Mouse (Mus musculus) erythroblast, embryonic 14.5 days (primary cell): ENCODE results near the gene Wdr48. TPM values are rescaled to one million over a fixed set of nuclear protein-coding genes. Genes with fewer than 3 reads are reported as not detected.

Experiments
- H3K27me3 ChIP-seq: 2 replicates; pipeline ENCODE4 v1.6.1; 2012; ENCODE audit warnings: inconsistent platforms; ENCODE audit not compliant: control insufficient read depth
- H3K36me3 ChIP-seq: 2 replicates; pipeline ENCODE4 v1.6.1; 2012; ENCODE audit warnings: mild to moderate bottlenecking, inconsistent platforms; ENCODE audit not compliant: control insufficient read depth
- H3K4me1 ChIP-seq: 2 replicates; pipeline ENCODE4 v1.6.1; 2012; ENCODE audit warnings: inconsistent platforms; ENCODE audit not compliant: control insufficient read depth
- H3K4me3 ChIP-seq: replicated peaks from 2 replicates; pipeline ENCODE3; 2012; ENCODE audit warnings: moderate library complexity, mild to moderate bottlenecking, inconsistent platforms
- H3K9me3 ChIP-seq: 2 replicates; pipeline ENCODE4 v1.6.1; 2012; ENCODE audit warnings: low read length, inconsistent platforms, mixed read lengths; ENCODE audit not compliant: control insufficient read depth
- GATA1 ChIP-seq: IDR thresholded peaks from 2 replicates; pipeline ENCODE4 v1.6.1; 2012; ENCODE audit warnings: low read length, inconsistent platforms, mixed read lengths
- TAL1 ChIP-seq: IDR thresholded peaks from 3 replicates; pipeline ENCODE4 v1.6.1; 2012; ENCODE audit warnings: low read length, inconsistent platforms, mixed read lengths
- polyA plus RNA-seq: library from polyadenylated mRNA; stranded (reverse); fragments of >175 nt; gene quantifications from 2 replicates; pipeline ENCODE4 v1.2.3, GENCODE M21; 2012

The Wdr48 gene
- polyA plus RNA-seq, 1 experiment = 1.3 TPM

DNA sequence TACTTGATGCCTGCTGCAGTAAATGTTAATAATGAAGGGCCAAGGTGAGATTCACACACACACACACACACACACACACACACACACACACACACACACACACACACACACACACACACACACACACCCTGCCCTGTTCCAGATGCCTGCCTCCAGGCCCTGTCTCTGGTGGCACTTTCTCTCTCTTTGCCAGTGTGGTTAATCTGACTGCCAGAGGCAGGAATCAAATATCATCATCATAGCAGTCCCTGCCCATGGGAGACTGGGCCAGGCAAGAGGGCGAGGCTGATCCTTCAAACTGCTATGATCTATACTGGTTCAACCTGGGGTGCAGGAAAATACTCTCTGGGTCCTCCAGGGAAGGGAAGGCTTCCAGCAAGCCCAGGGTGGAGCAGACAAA, 25.2 kb downstream of the Wdr48 start:
- Histone ChIP-seq H3K27me3 (no peaks in the 10 kb centered on the region), H3K9me3 (no peaks in the 10 kb centered on the region), H3K4me1 (no peaks in the 10 kb centered on the region), H3K4me3 (no peak overlapping the region), H3K36me3 (peaks cover 93% of the 10 kb centered on the region)
- TF ChIP-seq GATA1 (no peak), TAL1 (no peak)

DNA sequence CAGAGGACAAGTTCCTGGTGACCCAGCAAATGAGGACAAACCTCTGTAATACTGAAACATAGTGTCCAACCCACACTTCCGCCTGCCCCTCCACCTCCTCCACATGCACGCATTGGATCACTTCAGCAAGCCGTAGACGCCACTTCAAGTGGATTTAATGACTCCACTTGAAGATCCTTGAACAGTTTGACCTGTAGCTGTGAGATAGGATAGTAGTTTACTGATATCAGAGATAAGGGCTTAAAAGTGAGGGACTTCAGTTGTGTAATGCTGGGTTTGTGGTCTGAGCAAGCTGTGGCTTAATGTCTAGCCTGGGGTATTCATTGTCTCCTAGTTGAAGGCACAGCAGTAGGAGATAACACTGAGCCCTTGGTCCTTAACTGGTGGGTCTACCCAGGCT, 28.8 kb downstream of the Wdr48 start:
- Histone ChIP-seq H3K9me3 (no peaks in the 10 kb centered on the region), H3K27me3 (no peaks in the 10 kb centered on the region), H3K4me1 (no peaks in the 10 kb centered on the region), H3K36me3 (peaks cover 96% of the 10 kb centered on the region), H3K4me3 (no peak overlapping the region)
- TF ChIP-seq TAL1 = no peak
- TF ChIP-seq GATA1 = no peak

DNA sequence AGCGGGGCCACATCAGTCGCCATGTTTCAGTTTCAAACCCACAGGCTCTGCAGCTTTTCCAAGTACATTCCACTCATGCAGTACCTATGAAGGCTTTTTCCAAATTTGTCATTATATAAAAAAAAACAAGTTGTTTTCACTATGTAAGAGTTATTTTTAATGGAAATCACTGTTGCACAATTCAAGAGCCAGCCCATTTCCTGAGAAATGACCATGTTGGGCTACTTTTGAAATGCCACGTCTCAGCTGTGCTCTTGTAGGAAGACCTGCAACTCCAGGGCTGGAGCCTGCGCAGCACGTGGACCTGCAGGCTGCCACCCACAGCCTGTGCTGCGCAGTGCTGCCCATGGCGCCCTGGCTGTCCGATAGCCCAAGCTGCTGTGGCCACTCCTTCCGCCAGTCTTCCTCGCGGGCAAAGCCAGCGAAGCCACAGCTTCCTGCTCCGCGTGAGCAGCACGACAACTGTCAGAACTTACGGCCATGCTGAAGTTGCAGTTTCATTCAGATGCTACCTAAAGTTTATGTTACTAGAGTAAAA, 30.5 kb downstream of the Wdr48 start:
- H3K4me3 ChIP-seq = no peak overlapping the region
- no peaks in the 10 kb centered on the region for H3K27me3 ChIP-seq
- no peaks in the 10 kb centered on the region for H3K4me1 ChIP-seq
- H3K36me3 ChIP-seq = peaks cover 97% of the 10 kb centered on the region
- TF ChIP-seq GATA1 = no peak
- TF ChIP-seq TAL1 = no peak
- H3K9me3 ChIP-seq = no peaks in the 10 kb centered on the region

DNA sequence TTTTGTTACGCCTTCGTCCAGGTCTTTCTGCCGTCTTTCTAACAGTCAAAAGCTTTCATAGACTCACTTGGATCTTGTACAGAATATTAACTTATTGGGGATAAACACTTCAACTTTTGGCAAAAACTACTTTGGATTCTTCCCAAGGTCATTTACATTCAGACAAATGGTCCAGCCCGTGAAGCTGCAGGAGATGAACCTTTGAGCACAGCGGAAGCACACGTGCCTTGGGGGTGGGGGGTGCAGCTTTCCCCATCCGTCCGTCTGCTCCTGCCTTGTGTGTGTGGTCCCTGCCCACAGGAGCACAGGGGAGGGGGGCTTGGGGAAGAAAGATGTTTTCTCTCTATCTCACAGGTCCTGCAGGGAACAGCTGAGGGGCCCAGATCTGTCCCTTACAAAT, 31.1 kb downstream of the Wdr48 start:
- TF ChIP-seq TAL1 (no peak), GATA1 (no peak)
- Histone ChIP-seq H3K9me3 (no peaks in the 10 kb centered on the region), H3K4me1 (no peaks in the 10 kb centered on the region), H3K27me3 (no peaks in the 10 kb centered on the region), H3K36me3 (peaks cover 97% of the 10 kb centered on the region), H3K4me3 (no peak overlapping the region)

DNA sequence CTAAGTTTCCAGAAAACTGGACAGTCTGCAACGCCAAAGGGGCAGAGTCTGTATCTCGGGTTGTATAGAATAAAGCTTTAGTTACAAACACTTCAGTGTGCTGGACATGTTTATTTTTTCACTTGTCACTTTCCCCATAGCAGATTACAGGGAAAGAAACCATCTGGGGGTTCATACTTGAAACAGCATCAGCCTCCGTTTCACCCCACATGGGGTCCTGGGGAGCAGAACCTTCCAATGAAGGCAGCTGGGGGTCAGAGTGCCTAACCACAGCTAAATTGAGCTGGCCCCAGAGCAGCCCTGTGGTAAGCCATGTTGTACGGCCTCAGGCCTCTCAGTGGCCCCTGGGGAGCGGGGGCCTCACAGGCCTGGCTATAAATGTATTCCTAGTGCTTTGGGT, 31.8 kb downstream of the Wdr48 start:
- H3K4me1 ChIP-seq = no peaks in the 10 kb centered on the region
- TF ChIP-seq TAL1 (no peak), GATA1 (no peak)

DNA sequence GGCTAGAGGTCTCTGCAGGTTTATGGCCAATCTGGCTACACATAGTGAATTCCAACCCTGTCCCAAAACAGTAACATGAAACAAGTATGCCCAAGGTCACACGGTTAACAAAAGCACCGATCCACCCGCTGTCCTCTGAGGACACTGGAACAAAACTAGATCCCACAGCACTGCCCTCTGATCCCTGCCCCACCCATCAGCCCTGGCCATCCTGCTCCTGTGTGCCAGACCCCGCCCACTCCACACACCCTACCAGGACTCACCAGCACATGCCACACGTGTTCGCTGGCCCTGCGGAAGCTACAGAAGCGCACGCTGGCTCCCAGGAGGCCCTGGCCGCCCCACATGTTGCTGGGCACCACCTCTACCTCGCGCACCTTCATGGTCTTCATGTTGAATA, 37.7 kb downstream of the Wdr48 start:
- Histone ChIP-seq H3K4me1 (peaks cover 21% of the 10 kb centered on the region), H3K36me3 (peaks cover 60% of the 10 kb centered on the region), H3K9me3 (no peaks in the 10 kb centered on the region), H3K4me3 (no peak overlapping the region), H3K27me3 (no peaks in the 10 kb centered on the region)
- no peak for TF ChIP-seq TAL1

More for the DNA sequence above, 31.8 kb downstream of the Wdr48 start:
- Histone ChIP-seq H3K9me3 (no peaks in the 10 kb centered on the region), H3K27me3 (no peaks in the 10 kb centered on the region), H3K36me3 (peaks cover 97% of the 10 kb centered on the region), H3K4me3 (no peak overlapping the region)

DNA sequence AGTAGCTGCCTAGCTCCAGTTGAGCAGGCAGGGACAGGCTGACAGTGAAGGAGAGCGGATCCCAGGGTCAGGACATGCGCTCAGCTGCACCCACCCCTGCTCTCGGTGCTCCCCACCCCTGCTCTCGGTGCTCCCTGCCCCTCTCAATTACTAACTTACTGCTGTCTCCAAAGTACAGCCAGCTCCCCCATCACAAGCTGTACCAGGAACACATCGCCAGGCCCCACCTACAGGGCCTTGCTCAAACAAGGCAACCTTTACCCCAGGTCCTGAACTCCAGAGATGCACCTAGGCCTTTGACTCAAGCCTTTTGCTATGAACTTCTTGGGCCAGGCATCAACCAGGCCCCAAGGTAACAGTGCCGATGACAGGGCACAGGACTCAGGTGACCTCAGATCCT, 39.0 kb downstream of the Wdr48 start:
- Histone ChIP-seq H3K27me3 (no peaks in the 10 kb centered on the region), H3K4me3 (no peak overlapping the region), H3K4me1 (peaks cover 29% of the 10 kb centered on the region), H3K36me3 (peaks cover 47% of the 10 kb centered on the region), H3K9me3 (no peaks in the 10 kb centered on the region)
- TF ChIP-seq TAL1 (no peak), GATA1 (no peak)

DNA sequence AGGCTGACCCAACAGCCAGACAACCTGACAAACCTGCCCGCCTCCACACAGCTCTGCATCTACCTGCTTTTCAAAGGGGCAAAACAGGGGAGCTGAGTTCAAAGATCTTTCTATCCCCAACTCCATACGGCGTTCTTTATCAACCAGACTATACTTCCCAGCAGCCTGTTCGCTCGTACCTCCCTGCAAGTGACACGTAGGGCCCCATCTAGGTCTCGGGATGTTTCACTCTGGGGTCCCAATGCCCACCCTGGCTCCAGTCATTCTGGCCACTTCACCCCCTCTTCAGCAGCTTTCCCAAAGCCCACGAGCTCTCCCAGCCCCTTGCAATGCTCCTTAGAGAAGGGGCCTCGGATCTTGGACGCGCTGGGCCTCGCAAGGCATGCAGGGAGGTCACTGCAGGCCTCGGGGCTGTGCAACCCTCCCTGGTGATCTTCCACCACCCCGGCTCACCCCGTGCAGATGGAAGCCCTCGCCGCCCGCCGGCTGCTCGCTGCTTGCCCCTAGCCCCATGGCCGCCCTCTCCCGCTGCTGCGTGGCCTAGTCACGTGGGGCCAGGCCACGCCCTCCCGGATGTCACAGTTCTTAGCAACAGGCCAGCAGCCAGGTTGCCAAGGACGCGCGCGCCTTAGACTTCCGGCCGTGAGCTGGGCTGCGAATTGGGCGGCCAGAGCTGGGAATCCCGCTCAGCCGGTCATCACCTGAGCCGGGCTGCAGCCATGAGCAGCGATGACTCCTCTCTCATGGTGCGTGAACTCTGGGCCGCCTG, 42.5 kb downstream of the Wdr48 start, which contains the start of the genes Gorasp1 and Ttc21a:
Gorasp1 (minus strand) TSS at position 561 of the 769 bp plus-strand sequence.
Ttc21a (plus strand) TSS at position 602 of the 769 bp plus-strand sequence.
- Histone ChIP-seq H3K4me1 (peaks cover 29% of the 10 kb centered on the region), H3K36me3 (peaks cover 13% of the 10 kb centered on the region), H3K9me3 (no peaks in the 10 kb centered on the region), H3K27me3 (no peaks in the 10 kb centered on the region), H3K4me3 (peak within 1 kb of the TSS; percentile 91)
- TF ChIP-seq TAL1 (no peak), GATA1 (no peak)

DNA sequence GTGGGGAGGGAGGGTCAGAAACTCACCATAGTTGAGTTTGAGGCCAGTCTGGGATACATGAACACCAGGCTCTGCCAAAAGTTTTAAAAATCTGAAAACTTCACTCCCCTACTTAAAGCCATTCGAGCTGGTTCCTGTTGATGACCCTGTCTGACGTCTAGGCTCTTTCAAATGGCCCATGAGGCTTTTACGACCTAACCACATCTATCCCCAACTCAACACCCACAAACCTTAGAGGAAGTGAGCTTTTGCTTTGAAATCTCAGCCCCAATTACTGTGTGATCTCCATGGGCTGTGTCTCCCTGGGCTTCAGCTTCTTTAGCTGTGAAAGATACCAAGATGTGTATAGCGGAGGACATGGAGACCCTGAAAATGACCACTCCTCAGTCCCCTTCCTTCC, 43.8 kb downstream of the Wdr48 start:
- TF ChIP-seq TAL1 (no peak), GATA1 (no peak)
- peaks cover under 1% of the 10 kb centered on the region; the same call in 1 of the 2 replicates for H3K36me3 ChIP-seq
- no peak overlapping the region for H3K4me3 ChIP-seq
- no peaks in the 10 kb centered on the region for H3K9me3 ChIP-seq
- peaks cover 25% of the 10 kb centered on the region for H3K4me1 ChIP-seq
- H3K27me3 ChIP-seq = no peaks in the 10 kb centered on the region
